In the genomic region with DNA sequence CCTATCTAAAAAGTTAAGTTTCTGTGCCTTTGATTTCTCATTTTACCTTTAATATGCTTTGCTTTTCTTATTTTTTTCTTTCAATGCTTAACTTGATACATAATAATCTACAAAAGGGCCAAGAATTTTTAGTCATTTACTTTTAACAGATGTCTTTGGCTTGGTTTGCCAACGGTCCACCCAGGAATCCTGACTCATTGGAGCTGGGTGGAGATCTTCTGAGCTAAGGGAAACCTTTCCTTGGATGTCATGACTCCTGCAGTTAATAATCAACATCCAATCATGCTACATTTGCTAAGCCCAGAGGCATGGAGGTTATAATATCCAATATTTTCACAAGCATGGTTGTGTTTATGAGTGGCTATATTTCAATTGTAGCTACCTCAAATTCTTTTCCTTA, we compare ENCODE assay signal across 21 mouse cellular contexts.
A peak's percentile ranks its signal among the peaks of the same experiment; 100 is the strongest.
DNase-seq lines count a peak whose midpoint lies in the region; ATAC-seq lines count a peak whose summit lies in the region.
"Had no signal": no experiment of that assay in that cellular context is flagged by ENCODE, and none has a peak within 500 bp of the region (broad histone marks: within the 10 kb centered on the region; RNA-seq: fewer than 3 reads in every experiment).

No protein-coding gene starts in this region.

- H3K27ac ChIP-seq in heart, embryonic 12.5 days (ENCODE audit: poor library complexity, severe bottlenecking): no peak overlapping the region
- H3K27ac ChIP-seq in midbrain, embryonic 11.5 days (ENCODE audit: low read depth, low read length): no peak overlapping the region
- no peak overlapping the region for H3K27ac ChIP-seq in midbrain, embryonic 16.5 days (ENCODE audit: low read length)
- H3K27ac ChIP-seq: embryonic facial prominence, embryonic 13.5 days; forebrain, embryonic 10.5 days; heart, embryonic 15.5 days; hindbrain, embryonic 12.5 days had no signal

- no peak overlapping the region for H3K4me2 ChIP-seq in heart, embryonic 12.5 days
- H3K4me2 ChIP-seq in midbrain, embryonic 11.5 days: no peak overlapping the region
- H3K4me2 ChIP-seq in midbrain, embryonic 16.5 days (ENCODE audit: low read length): no peak overlapping the region
- H3K4me2 ChIP-seq: embryonic facial prominence, embryonic 13.5 days; heart, embryonic 15.5 days; hindbrain, embryonic 12.5 days had no signal

- no peaks in the 10 kb centered on the region for H3K27me3 ChIP-seq in heart, embryonic 12.5 days (replicated peaks)
- H3K27me3 ChIP-seq in midbrain, embryonic 11.5 days (ENCODE audit: control insufficient read depth, insufficient read depth, low read length): no peaks in the 10 kb centered on the region
- no peaks in the 10 kb centered on the region for H3K27me3 ChIP-seq in midbrain, embryonic 16.5 days (ENCODE audit: control insufficient read depth, insufficient read depth, low read depth, low read length)
- H3K27me3 ChIP-seq: embryonic facial prominence, embryonic 13.5 days; heart, embryonic 15.5 days; hindbrain, embryonic 12.5 days had no signal

- no peaks in the 10 kb centered on the region for H3K9me3 ChIP-seq in heart, embryonic 12.5 days (replicated peaks)
- H3K9me3 ChIP-seq in midbrain, embryonic 11.5 days (ENCODE audit: control insufficient read depth, low read length): no peaks in the 10 kb centered on the region
- no peaks in the 10 kb centered on the region for H3K9me3 ChIP-seq in midbrain, embryonic 16.5 days (replicated peaks; ENCODE audit: control insufficient read depth, low read length, poor library complexity, severe bottlenecking)
- H3K9me3 ChIP-seq: embryonic facial prominence, embryonic 13.5 days; forebrain, embryonic 10.5 days; heart, embryonic 15.5 days; hindbrain, embryonic 12.5 days had no signal

- no peaks in the 10 kb centered on the region for H3K36me3 ChIP-seq in heart, embryonic 12.5 days
- H3K36me3 ChIP-seq in midbrain, embryonic 11.5 days (ENCODE audit: control insufficient read depth, insufficient read depth, low read length): no peaks in the 10 kb centered on the region
- no peaks in the 10 kb centered on the region for H3K36me3 ChIP-seq in midbrain, embryonic 16.5 days (ENCODE audit: control insufficient read depth, insufficient read depth, low read length)
- H3K36me3 ChIP-seq: embryonic facial prominence, embryonic 13.5 days; forebrain, embryonic 10.5 days; heart, embryonic 15.5 days; hindbrain, embryonic 12.5 days had no signal

- peak; percentile 34 for DNase-seq in gastrocnemius, adult 18-20 months (ENCODE audit: low spot score)
- no peak for DNase-seq in gastrocnemius, postnatal 4 days (ENCODE audit: low spot score in 2 of 2)
- DNase-seq in heart, adult 8-10 months (ENCODE audit: low spot score): peak; percentile 17
- peak; percentile 14 for DNase-seq in midbrain, embryonic 11.5 days (ENCODE audit: low spot score, missing footprints)
- DNase-seq in gastrocnemius, postnatal 25 days: peak; percentile 39
- DNase-seq in lung, postnatal 25 days (ENCODE audit: low spot score): no peak
- DNase-seq: adrenal gland, adult 2 months; adrenal gland, postnatal 25 days; cerebellum, adult 18-20 months; cerebellum, adult 9-11 months; cerebellum, postnatal 36 days had no signal

- ATAC-seq in heart, embryonic 12.5 days (ENCODE audit: insufficient number of reproducible peaks, low FRiP score): no peak
- no peak for ATAC-seq in midbrain, embryonic 11.5 days (ENCODE audit: low FRiP score)
- no peak for ATAC-seq in midbrain, embryonic 16.5 days
- ATAC-seq: forebrain, embryonic 14.5 days; hindbrain, embryonic 16.5 days; inflammation-experienced regulatory T-cells, adult 6 months; intestine, postnatal 0 days had no signal

- no peaks in the 10 kb centered on the region for H3K4me1 ChIP-seq in heart, embryonic 12.5 days (replicated peaks)
- no peaks in the 10 kb centered on the region for H3K4me1 ChIP-seq in midbrain, embryonic 11.5 days (ENCODE audit: control insufficient read depth, insufficient read depth, low read length)
- H3K4me1 ChIP-seq in midbrain, embryonic 16.5 days (ENCODE audit: control insufficient read depth, insufficient read depth, low read length): no peaks in the 10 kb centered on the region
- H3K4me1 ChIP-seq: embryonic facial prominence, embryonic 13.5 days; forebrain, embryonic 10.5 days; heart, embryonic 15.5 days; hindbrain, embryonic 12.5 days had no signal

- 76% methylated on average over 1 of the region's 1 CpGs for WGBS in heart, embryonic 12.5 days
- 89% methylated on average over 1 of the region's 1 CpGs for WGBS in midbrain, embryonic 11.5 days
- 83% methylated on average over 1 of the region's 1 CpGs for WGBS in midbrain, embryonic 16.5 days

- no peak overlapping the region for H3K4me3 ChIP-seq in heart, embryonic 12.5 days
- no peak overlapping the region for H3K4me3 ChIP-seq in midbrain, embryonic 11.5 days (ENCODE audit: low read depth, low read length)
- H3K4me3 ChIP-seq in midbrain, embryonic 16.5 days (ENCODE audit: low read depth, low read length): no peak overlapping the region
- H3K4me3 ChIP-seq: embryonic facial prominence, embryonic 13.5 days; forebrain, embryonic 10.5 days; heart, embryonic 15.5 days; hindbrain, embryonic 12.5 days had no signal

- no peak overlapping the region for H3K9ac ChIP-seq in heart, embryonic 12.5 days
- no peak overlapping the region for H3K9ac ChIP-seq in midbrain, embryonic 11.5 days (ENCODE audit: low read length)
- no peak overlapping the region for H3K9ac ChIP-seq in midbrain, embryonic 16.5 days (ENCODE audit: low read depth, low read length)
- H3K9ac ChIP-seq: embryonic facial prominence, embryonic 13.5 days; heart, embryonic 15.5 days; hindbrain, embryonic 12.5 days had no signal

Comparison
In these comparisons a context has a peak if more than half of its experiments do, and no peak if none do; other contexts are left out.
1. DNase-seq: peak in gastrocnemius, adult 18-20 months (single experiment), heart, adult 8-10 months (single experiment), midbrain, embryonic 11.5 days (single experiment) and gastrocnemius, postnatal 25 days (single experiment); none in gastrocnemius, postnatal 4 days (0 of 2) and lung, postnatal 25 days (single experiment).